Mouse (Mus musculus) lung, postnatal 10 days (tissue): ENCODE results near the gene Spop.
A peak's percentile ranks its signal among the peaks of the same experiment; 100 is the strongest.
"Not testable (repeated sequence)": the region's sequence is repeated elsewhere in the genome, so short reads cannot be mapped to it uniquely, and the experiment has no call there.

Source experiments
- DNase-seq: peaks from one replicate; pipeline ENCODE4 v3.0.0; 2021

Gene Spop

DNA sequence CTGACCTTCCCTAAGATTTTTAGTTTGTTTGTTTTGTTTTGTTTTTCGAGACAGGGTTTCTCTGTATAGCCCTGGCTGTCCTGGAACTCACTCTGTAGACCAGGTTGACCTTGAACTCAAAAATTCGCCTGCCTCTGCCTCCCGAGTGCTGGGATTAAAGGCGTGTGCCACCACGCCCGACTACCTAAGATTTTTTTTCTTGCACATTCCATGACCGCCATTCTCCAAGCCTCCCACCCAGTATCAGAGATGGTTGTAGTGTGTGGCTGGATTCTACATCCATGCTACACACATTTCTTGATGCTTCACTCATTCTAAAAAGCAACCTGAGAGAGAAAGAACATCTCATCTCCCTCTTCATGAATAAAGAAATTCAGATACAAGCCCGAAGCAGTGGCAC, 87.9 kb downstream of the Spop start:
- not testable (repeated sequence) for DNase-seq

DNA sequence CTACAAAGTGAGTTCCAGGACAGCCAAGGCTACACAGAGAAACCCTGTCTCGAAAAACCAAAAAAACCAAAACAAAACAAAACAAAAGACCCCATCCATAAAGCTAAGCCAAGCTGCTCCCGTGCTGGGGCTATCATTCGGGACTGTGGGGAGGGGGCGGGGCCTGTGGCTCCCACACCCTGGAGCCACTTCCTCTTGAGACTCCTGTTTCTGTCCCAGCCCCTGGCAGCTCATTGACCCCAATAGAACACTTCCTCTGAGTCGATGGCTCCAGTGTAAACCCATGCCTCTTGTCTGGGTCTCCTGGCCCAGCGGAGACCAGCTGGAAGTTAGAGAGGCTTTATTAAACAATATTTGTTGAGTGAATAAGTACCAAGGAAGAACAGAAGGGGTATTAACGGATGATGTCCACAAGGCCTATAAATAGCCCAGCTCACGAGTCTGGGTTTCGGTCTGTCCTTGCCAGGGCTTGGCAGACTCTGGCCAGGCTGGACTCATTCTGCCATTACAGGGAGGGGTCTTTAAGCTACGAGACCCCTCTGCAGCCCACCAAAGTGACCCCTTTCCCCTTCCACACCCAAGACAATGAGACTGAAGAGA, 89.8 kb downstream of the Spop start:
- peak; percentile 56 for DNase-seq

DNA sequence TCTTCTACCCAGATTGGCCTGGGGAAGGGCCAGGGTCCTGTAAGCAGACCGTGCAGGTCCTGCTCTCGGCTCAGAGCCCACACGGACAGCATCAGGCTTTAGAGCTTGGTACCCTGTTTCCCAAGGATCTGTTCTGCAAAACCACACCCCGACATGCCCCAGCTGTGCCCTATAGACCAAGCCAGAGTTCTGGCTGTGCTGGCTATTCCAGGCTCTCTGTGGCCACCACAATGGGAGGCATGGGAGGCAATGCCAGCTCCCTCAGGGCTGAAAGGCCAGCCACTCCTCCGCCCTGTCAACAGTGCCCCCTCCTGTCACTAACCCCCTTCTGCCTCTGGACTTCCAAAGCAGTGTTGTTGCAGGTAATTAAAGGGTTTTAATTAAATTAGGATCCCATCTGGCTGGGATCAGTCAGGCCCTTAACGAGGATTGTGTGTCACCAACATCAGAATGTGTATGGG, 90.4 kb downstream of the Spop start:
- peak; percentile 41 for DNase-seq

DNA sequence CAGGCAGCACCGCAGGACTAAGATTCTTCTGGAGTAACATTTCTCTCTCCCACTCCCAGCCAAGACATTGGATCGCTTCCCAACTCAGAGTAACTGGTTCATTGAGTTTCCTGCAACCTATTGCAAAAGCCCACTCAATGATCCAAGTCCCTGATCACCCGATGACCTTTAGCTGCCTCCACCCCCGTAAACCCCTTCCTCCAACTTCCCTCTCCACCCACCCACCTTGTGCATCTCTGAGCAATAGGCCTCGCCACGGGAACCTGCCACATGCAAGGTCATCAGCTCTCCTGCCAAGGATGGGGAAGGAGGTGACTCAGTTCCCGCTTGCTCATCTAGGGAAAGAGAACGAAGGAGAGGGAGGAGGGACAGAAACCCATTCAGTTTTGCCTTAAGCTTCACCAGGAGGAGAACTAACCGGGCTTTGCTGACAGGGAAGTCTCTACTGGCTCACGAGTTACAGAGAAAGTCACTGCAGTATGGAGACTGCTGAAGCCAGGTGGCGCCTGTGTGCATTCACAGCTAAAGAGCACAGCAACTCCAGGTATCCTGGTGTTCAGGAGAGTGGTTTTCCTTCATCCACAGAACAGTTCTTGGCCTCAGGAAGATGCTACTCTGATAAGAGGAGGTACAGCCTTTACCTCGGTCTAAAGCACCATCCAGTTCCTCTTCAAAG, 93.3 kb downstream of the Spop start:
- peak; percentile 24 for DNase-seq

DNA sequence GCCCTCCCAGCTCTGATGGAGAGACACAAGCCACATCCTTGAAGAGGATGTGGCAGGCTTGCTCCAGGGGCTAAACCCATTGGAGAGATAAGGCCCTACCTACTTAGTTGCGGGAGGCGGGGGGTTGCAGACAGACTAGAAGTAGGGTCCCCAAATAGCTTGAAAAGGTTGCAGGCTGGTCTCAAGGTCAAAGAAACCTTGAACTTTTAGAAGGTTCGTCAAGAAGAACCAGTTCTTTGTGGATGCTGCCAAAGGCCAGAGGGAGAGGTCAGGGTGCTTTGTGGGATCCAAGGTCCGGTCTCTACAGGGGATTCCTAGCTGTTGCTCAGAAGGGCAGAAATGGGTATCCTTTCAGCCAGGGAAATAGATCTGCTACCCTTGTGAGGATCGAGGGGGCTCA, 93.9 kb downstream of the Spop start:
- no peak for DNase-seq

DNA sequence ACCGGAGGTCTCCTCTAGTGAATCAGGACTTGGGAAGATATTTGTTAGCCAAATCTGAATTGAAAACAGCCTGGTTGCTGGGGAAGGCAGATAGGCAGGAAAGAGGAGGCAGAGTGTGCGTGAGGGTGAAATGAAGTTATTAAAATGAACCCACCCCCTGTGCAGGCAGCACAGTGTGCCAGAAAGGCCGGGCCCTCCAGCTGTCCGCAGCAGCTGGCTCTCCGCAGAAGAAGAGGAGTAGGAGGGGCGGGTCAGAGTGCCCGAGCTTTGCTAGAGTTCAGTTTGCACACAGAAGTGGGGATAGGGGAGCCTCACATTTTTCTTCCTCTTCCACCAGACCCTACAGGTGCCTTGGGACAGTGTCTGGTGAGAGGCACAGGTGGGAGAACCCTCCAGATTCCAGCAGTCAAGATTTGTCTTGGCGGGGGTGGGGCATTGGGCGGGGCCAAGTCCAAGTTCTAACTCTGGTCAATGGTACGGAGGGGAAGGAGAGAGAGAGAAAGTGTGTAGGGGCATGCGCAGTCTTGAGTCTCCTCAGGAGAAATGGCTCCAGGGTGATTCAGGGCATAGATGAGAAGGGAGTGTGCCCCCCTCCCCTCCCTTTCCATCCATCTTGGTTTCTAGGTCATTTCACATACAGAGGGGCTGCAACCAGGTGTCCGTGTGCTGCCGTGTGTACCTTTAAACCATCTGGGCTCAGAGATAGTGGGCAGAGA, 94.5 kb downstream of the Spop start:
- DNase-seq: peak; percentile 62

DNA sequence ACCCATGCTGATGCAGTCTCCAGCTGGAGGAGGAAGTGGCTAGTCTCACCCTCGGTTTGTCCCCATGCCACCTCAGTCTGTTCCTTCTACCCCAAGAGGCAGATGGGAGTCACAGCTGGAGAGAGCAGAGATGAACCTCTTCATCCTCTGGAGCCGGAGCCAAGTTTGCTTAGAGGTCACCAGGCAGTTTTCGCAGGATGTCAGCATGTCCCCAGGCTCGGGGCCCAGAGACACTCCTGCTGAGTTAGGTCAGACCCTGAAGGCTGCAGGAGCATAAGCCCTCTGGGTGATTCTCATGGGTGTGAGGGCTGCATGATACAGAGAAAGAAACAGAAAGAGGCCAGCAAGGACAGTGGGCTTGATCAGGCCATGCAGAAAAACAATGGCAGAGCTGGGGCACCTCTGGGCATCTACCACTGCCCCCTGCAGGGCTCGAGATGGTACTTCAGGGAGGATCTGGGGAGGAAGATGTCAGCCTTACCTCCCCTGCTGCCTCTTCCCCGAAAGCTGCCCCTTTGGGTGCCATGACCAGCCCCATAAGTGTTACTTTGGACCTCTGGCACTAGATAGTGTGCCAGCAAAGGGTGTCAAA, 95.3 kb downstream of the Spop start:
- DNase-seq: peak; percentile 36

DNA sequence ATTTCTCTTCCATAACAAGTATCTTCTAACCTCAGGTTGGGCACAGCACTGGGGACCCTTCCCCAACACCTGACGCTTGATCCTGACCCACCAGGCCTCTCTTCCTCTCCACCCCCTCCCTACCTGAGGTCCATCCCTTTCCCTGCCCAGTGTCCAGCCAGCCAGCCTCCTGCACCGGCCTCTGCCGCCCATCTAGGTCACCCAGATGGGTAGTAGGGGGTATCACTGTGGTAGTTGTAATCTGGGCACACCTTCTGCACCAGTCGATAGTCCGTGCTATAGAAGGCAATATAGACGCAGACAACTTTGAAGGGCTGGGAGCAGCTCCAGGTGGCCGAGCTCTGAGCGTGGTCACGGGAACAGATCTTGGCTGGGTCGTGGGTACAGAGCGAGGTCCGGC, 96.8 kb downstream of the Spop start:
- DNase-seq: no peak

DNA sequence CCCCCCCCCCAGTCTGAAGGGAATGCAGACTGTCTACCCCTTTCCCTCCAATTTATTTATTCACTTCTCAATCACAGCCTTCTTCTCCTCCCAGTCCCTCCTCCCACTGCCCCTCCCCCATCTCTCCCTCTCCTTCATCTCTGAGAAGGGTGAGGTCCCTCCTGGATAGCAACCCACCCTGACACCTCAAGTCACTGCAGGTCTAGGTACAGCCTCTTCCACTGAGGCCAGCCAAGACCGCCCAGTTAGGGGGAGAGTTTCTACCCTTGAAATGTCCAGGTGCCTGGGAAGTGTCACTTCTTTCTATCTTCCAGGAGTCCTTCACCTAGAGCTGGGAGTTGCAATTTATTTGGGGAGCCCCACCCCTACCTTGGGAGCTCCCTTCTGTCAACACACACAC, 98.0 kb downstream of the Spop start:
- DNase-seq: no peak

DNA sequence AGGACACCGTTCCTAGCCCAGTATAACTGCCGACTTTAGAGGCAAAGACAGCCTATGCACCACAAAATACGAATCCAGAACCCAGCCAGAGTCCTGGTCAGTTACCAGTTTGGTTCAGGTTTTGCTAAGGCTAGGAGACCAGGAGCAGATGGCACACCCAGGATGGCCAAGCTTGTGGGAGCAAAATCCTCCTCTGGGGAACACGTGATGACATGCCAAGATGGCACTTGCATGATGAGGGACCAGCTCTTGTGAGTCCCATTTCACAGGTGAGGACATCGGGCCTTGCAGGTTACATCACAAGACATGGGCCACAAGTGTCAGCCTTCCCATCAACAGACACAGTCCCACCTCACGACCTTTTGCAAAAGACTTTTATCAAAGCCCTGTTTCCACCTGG, 98.5 kb downstream of the Spop start:
- no peak for DNase-seq

DNA sequence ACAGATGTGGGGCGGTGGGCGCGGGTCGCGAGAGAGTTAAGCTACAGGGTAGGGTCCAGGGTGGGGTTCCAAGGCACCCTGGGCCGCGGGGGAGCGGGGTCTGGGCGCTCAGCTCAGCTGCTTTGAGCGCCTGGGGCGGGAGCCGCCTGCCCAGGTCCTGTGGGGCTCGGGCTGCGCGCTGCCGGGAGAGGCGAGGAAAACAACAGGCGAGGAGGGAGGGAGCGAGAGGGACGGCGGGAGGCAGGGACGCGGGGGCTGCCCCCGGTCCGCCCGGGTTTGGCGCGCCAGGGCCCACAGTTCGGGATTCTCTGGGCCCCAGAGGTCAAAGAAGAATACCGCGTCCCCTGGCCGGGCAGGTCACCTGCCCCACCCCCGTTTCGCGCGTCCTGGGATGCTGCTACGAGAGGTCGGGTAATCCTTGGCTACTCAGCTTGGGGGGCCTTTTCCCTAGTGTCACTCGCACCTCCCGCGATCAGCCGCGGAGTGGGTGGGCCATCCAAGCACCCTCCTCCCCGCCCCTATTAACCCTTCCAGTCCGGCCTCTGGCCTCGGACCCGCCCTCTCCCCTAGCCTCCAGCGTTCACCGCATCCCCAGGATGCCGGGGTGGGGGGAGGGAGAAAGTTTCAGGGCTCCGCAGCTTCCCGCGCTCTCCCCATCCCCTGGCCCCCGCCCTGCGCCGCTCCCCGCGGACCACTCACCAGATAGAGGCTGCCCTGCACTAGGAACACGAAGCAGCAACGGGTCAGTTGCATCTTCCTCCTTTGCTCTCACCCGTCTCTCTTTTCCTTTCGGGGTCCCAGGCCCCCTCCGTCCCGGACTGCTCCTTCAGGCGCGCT, 99.8 kb downstream of the Spop start:
- DNase-seq: peak; percentile 22

DNA sequence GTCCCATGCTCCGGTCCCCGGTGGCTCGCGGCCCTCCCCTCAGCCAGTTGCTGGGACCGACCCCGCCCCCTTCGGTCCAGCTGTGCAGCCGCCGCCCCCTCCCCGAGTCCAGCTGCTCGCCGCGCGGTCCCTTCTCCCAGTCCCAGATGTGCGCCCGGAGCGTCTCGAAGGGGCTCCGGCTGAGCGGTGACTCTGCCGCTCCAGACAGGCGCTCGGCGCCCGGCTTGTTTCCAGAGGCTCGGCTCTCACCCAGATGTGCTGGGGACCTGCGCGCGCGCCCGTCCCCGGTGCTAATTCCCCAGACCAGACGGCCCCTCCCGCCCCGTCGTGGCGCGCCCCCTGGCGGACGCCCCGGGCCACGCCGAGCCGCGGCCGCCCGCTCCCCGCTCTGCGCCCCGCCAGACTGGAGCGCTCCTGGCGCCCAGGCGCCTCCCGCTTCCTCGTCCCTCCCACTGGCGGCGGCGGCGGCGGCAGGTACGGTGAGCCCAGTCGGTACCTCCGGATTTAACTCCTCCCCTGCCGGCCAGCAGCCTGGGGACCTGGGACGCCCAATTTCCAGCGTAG, 100.5 kb downstream of the Spop start, which contains the start of gene Nxph3:
TSS of gene Nxph3 (minus strand) at position 273 of the 564 bp plus-strand sequence.
- peak; percentile 72 for DNase-seq

DNA sequence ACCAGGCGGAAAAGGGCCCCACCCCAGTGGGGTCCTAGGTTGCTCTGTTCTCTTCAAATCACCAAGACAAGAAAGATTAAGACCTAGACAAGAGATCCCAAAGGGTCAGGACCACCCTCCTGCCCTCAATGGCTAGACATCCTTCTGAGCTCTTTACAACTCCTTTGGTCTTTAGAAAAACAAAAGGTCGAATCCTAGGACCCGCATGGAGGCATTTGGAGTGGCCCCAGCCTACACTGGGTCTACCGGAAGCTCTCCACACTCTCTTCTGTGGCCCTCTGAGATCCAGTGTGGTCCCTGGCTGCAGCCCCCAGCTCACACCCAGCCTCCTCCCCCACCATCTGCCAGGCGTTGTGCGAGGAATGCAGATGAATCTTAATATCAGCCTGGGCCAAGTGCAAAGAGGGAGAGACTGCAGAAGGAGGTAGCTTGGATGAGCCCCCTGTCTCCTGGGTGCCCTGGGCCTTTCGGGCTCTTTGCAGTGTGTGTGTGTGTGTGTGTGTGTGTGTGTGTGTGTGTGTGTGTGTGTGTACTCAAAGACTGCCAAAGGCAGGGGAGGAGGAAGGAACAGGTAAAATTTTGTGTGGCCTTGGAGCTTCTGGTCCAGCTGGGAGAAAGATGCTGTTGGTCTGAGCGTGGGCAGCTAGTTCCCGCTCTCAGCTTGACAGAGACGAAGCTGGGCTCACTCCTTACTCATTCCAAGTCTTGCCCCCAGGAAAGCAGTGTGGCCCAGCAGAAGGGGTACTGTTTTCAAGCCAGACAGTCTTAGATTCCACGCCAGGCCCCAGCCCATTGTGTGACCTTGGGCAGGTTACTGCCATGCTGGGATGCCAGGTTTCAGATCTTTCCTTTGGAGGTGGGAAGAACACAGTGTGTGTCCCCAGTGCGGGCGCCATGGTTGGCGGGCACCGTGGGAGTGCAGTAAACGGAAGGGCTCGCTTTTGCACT, 101.8 kb downstream of the Spop start:
- no peak for DNase-seq

DNA sequence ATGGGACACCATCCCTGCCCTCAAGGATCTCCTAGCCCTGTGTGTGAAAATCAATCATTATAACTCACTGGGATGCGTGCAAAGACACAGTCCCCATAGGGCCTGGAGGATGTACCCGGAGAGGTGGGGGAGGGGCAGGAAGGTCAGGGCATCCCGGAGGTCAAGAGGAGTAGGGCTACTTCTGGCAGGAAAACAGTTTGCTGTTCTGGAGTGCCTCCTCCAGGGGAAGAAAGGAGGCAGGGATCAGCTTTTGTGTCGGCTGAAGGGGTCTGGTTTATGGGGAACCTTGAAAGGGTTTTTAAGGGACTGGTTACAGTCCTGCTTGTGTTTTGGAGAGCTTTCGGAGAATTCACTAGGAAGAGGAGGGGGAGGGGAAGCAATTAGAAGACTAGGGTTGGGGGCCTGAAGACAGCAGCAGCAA, 102.6 kb downstream of the Spop start:
- DNase-seq: no peak

DNA sequence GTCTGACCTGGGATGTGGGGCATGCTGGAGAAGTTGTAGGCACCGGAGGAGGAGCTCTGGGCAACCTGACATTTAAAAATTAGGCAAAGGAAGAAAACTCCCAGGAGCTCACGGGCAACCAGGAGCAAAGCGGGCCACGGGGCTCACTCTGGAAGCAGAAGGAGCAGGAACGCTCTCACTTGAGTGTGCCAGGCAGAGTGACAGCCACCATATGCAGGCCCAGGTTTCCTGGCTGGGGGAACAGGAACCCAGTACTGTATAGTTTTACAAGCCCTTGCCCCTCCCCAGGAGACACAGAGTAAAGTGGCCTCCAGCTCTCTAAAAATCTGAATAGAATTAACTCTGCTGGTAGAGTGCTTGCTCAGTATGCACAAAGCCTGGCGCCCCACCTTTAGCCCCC, 103.3 kb downstream of the Spop start:
- no peak for DNase-seq

DNA sequence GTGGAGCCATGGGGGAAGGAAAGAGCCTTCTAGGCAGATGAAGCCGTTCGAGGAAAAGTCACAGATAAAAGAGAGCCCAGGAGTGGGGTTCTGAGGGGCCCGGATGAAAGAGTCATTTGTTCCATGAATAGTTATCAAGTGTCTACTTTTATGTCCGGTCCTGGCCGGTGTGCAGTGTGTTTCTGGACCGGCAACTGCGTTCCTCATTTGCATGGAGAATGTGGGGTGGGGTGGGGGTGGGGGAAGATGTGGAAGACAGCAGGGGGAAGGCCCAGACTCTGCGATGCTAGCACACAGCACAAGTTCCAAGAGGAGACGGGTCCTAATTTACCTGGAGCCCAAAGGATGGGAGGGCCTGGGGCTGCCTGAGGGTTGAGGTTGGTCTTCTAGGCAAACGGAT, 105.4 kb downstream of the Spop start:
- no peak for DNase-seq

DNA sequence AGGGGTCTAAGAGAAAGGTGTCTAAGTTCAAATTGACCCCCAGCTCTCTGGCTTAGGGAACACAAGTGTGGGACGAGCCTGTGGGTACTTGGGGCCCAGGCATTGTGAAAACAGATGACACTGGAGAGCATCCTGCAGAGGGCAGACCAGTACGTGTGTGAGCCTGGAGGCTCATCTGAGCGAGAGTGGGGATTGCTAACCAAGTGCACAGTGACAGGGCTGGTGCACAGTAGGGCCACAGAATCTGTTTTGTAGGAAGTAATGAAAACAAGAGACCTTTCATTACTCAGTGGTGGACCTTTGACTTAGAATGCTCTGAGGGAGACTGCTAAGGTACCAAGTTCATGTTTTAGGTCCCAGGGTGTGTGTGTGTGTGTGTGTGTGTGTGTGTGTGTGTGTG, 106.1 kb downstream of the Spop start:
- no peak for DNase-seq

DNA sequence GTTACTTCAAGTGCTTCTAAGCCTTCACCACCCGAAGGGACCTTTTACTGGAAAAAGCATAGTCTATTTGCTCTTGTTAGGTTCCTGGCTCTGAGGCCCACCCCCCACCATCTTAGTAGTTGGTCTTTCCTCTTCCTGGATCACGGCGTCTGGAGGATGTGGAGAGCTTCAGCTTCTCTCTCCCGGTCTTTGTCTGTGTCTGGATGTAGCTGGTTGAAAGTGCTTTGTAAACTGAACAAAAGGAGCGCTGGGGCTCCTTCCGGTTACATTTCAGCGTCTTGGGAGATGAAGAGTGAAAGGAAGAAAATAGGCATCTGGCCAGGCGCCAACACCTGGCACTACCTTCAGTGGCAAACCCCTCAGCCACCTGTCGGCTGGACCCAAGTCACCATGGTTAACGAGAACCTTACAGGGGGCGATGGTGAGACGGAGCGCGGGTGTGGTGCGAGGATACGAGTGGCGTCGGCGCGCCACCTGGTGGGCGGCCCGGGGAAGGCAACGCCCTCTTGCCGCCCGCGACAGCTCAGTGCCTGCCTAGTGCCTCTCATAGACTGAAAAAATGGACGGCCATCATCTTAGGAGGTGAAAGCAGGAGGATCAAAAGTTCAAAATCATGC, 106.7 kb downstream of the Spop start:
- DNase-seq: peak; percentile 92

DNA sequence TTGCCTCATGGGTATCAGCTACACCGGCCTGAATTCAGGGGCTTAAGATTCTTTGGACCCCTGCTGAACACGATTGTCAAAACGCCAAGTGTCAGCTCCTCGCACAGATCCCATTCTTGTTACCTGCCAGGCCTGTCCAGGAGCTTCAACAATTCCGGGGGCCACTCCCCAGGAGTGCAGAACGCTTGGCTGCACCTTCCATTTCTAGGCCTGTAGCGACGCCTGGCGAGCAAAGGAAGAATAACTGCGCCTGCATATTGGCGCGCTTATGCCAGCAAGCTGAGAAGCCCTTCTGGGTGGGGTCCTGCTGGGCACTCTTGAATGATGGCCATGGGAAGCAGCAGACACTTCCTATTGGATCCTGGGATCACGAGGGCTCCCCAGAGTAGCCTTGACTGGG, 107.7 kb downstream of the Spop start:
- DNase-seq: peak; percentile 86

DNA sequence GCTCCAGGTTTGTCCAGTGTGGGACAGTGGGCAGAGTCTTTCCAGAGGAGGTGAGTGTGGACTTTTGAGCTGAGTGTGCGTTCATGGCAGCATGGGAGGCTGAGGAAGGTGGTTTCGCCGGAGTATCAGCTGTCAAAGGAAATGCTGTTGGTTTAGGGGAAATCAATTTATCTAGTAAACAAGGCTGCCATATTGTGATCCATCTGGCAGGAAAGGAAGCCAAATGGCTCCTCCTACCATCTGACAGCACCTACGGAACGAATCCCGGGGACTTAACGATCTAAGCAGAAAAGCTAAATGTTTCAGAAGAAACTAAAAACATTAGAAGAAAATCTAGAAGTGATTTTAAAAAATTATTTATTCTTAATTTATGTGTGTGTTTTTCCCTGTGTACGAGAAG, 113.4 kb downstream of the Spop start:
- DNase-seq: no peak

DNA sequence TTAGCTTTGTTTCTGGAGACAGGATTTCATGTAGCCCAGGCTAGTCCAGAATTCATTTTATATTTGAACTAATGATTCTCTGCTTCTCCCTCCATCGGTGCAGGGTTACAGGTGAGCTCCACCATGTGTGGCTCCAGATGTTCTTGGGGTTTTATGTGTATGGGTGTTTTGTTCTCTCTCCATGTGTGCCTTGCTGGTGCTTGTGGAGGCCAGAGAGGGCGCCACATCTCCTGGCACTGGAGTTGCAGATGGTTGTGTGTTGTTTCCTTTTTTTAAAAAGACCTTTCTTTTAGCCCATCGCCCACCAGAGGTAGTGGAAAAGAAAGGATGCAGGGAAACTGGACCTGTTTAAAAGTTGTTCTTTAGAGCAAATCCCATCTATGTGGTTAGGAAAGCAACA, 114.4 kb downstream of the Spop start:
- no peak for DNase-seq
